Mouse (Mus musculus) embryonic facial prominence, embryonic 14.5 days (tissue): ENCODE measurements around the gene Exosc6. TPM values are rescaled to one million over a fixed set of nuclear protein-coding genes. Genes with fewer than 3 reads are reported as not detected.
A peak's percentile ranks its signal among the peaks of the same experiment; 100 is the strongest.

Experiments
- ATAC-seq: fragments of 200-750 bp; cut with Nextera tagmentation; 2 replicates; pipeline ENCODE4 v1.8.0; 2017; ENCODE audit warnings: low read depth, moderate number of reproducible peaks, moderate TSS enrichment
- DNase-seq: peaks from one replicate; pipeline ENCODE4 v3.0.0-alpha.2; 2015; ENCODE audit warnings: low spot score
- H3K27ac ChIP-seq: fragments of 300-500 bp; sonication (generic); replicated peaks from 2 replicates; pipeline ENCODE4 v1.5.1; 2014; ENCODE audit warnings: low read depth, mild to moderate bottlenecking, low read length, moderate library complexity
- H3K27me3 ChIP-seq: fragments of 300-500 bp; sonication (generic); replicated peaks from 2 replicates; pipeline ENCODE4 v1.6.1; 2014; ENCODE audit warnings: low read length; ENCODE audit not compliant: control insufficient read depth, insufficient read depth
- H3K36me3 ChIP-seq: fragments of 300-500 bp; sonication (generic); 2 replicates; pipeline ENCODE4 v1.6.1; 2014; ENCODE audit warnings: low read length, mixed read lengths; ENCODE audit not compliant: control insufficient read depth, insufficient read depth
- H3K4me1 ChIP-seq: fragments of 300-500 bp; sonication (generic); 2 replicates; pipeline ENCODE4 v1.6.1; 2014; ENCODE audit warnings: antibody characterized with exemption, low read length; ENCODE audit not compliant: control insufficient read depth, insufficient read depth
- H3K4me2 ChIP-seq: fragments of 300-500 bp; sonication (generic); 2 replicates; pipeline ENCODE4 v1.6.1; 2014; ENCODE audit warnings: low read depth, mild to moderate bottlenecking, low read length, moderate library complexity, mixed read lengths
- H3K4me3 ChIP-seq: fragments of 300-500 bp; sonication (generic); 2 replicates; pipeline ENCODE4 v1.5.1; 2014; ENCODE audit warnings: low read depth, mild to moderate bottlenecking, low read length
- H3K9ac ChIP-seq: fragments of 300-500 bp; sonication (generic); 2 replicates; pipeline ENCODE4 v1.6.1; 2014; ENCODE audit warnings: low read depth, mild to moderate bottlenecking, low read length, moderate library complexity, mixed read lengths
- H3K9me3 ChIP-seq: fragments of 300-500 bp; sonication (generic); 2 replicates; pipeline ENCODE4 v1.6.1; 2016; ENCODE audit warnings: low read length; ENCODE audit not compliant: control insufficient read depth
- WGBS: fragments of 180-500 bp; shearing (Covaris S2); extraction: QIAGEN DNeasy Blood & Tissue Kit; methylation state at CpG from one replicate; pipeline ENCODE4 v1.1.7; 2014; 5-methylcytosine and 5-hydroxymethylcytosine counted together
- polyA plus RNA-seq: library from polyadenylated mRNA; unstranded; fragments of >200 nt; fragmentation: Nextera tagmentation; extraction: Ambion mirVana; gene quantifications from 2 replicates; pipeline ENCODE4 v1.2.1, GENCODE M21; 2014

The Exosc6 gene
- polyA plus RNA-seq, 1 experiment from 2014 or later = 13.1 TPM

- WGBS = 90% methylated on average over 17 of the region's 17 CpGs
- H3K4me1 ChIP-seq = peaks cover 8% of the 10 kb centered on the region
Measured at GRCm38 (mm10) chr8:111055031-111055634, 1.0 kb upstream of the Exosc6 start.

GRCm38 (mm10) chr8:111055661-111056060 is 478 bp upstream of the Exosc6 start:
- WGBS = 69% methylated on average over 2 of the region's 2 CpGs
- peaks cover 8% of the 10 kb centered on the region for H3K4me1 ChIP-seq
- H3K4me3 ChIP-seq = peak overlapping the region; percentile 92; the same call in 1 of the 2 replicates
- no peak overlapping the region for H3K9ac ChIP-seq
- peak; percentile 2; the same call in 1 of the 2 replicates for ATAC-seq
- no peak for DNase-seq
- H3K27me3 ChIP-seq = no peaks in the 10 kb centered on the region
- no peak overlapping the region for H3K27ac ChIP-seq
- no peak overlapping the region for H3K4me2 ChIP-seq
- no peaks in the 10 kb centered on the region for H3K9me3 ChIP-seq
- peaks cover 52% of the 10 kb centered on the region for H3K36me3 ChIP-seq

More at GRCm38 (mm10) chr8:111055031-111055634, 1.0 kb upstream of the Exosc6 start:
- no peak overlapping the region for H3K27ac ChIP-seq
- no peak for ATAC-seq
- no peaks in the 10 kb centered on the region for H3K27me3 ChIP-seq
- no peak overlapping the region for H3K4me3 ChIP-seq
- H3K9me3 ChIP-seq = no peaks in the 10 kb centered on the region
- H3K4me2 ChIP-seq = no peak overlapping the region
- peaks cover 58% of the 10 kb centered on the region for H3K36me3 ChIP-seq
- DNase-seq = no peak
- no peak overlapping the region for H3K9ac ChIP-seq

- H3K4me2 ChIP-seq = peak overlapping the region; percentile 94
- peak overlapping the region; percentile 88 for H3K9ac ChIP-seq
- H3K9me3 ChIP-seq = no peaks in the 10 kb centered on the region
- H3K4me1 ChIP-seq = peaks cover 13% of the 10 kb centered on the region
- H3K27ac ChIP-seq = peak overlapping the region; percentile 81
- DNase-seq (peak; percentile 20), ATAC-seq (peak; percentile 65)
- no peaks in the 10 kb centered on the region for H3K27me3 ChIP-seq
- peaks cover 41% of the 10 kb centered on the region for H3K36me3 ChIP-seq
- peak overlapping the region; percentile 92 for H3K4me3 ChIP-seq
- WGBS = under 1% methylated on average over 24 of the region's 63 CpGs
Measured at GRCm38 (mm10) chr8:111056691-111057293, 653 bp downstream of the Exosc6 start.

GRCm38 (mm10) chr8:111058946-111059572 is 2.9 kb downstream of the Exosc6 start:
- Histone ChIP-seq H3K9me3 (no peaks in the 10 kb centered on the region), H3K4me2 (no peak overlapping the region), H3K4me3 (no peak overlapping the region), H3K4me1 (peaks cover 18% of the 10 kb centered on the region), H3K27me3 (no peaks in the 10 kb centered on the region), H3K9ac (no peak overlapping the region), H3K27ac (no peak overlapping the region), H3K36me3 (peaks cover 18% of the 10 kb centered on the region)
- no peak for ATAC-seq
- 54% methylated on average over 2 of the region's 2 CpGs for WGBS
- no peak for DNase-seq

DNA sequence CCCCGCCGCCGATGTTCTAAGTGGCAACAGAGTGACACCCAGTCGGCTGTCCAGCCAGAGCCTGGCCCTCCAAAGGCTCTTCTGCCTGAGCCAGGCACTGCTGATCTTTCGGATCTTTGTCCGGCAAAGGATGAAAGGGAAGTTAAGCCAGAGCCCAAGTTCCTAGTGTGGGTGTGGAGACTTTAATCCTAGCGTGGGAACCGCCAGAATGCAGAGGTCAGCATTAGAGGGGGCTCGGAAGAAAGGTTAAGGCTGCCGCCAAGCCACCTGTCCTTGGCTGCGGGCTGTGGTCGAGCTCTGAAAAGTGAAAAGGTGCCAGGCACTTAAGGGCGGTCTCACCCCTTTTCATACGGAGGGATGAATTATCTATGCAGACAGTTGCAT is 5.5 kb downstream of the Exosc6 start:
- DNase-seq (peak; percentile 16), ATAC-seq (no peak)
- no peaks in the 10 kb centered on the region for H3K9me3 ChIP-seq
- H3K9ac ChIP-seq = peak overlapping the region; percentile 68
- WGBS = 0% methylated on average over 14 of the region's 14 CpGs
- H3K27ac ChIP-seq = peak overlapping the region; percentile 34; the same call in 1 of the 2 replicates
- no peaks in the 10 kb centered on the region for H3K27me3 ChIP-seq
- H3K4me3 ChIP-seq = peak overlapping the region; percentile 79
- H3K4me2 ChIP-seq = peak overlapping the region; percentile 70
- H3K36me3 ChIP-seq = no peaks in the 10 kb centered on the region
- peaks cover 18% of the 10 kb centered on the region for H3K4me1 ChIP-seq

- no peaks in the 10 kb centered on the region for H3K27me3 ChIP-seq
- H3K9ac ChIP-seq = peak overlapping the region; percentile 68
- ATAC-seq (peak; percentile 94), DNase-seq (peak; percentile 91)
- no peaks in the 10 kb centered on the region for H3K9me3 ChIP-seq
- H3K4me2 ChIP-seq = peak overlapping the region; percentile 70
- no peaks in the 10 kb centered on the region for H3K36me3 ChIP-seq
- WGBS = under 1% methylated on average over 27 of the region's 27 CpGs
- H3K4me3 ChIP-seq = peak overlapping the region; percentile 79
- peak overlapping the region; percentile 61; the same call in 1 of the 2 replicates for H3K27ac ChIP-seq
- H3K4me1 ChIP-seq = peaks cover 14% of the 10 kb centered on the region
Measured at GRCm38 (mm10) chr8:111062072-111062757, 6.1 kb downstream of the Exosc6 start.

DNA sequence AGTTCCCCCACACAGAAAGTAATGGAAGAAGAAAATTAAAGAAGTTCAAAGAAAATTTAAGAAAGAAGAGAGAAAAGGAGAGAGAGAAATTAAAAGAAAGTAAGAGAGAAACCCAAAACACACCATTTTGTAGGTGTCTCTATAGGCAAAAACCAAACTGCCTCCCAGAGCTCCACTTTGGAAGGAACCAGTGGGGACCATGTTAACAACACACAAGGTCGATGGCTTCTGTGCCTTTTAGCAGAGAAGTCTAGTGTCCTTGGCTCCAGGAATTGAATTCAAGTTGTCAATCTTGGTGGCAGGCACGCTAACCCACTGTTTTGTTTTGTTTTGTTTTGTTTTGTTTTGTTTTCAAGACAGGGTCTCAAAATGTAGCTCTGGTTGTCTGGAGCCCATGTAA is 6.8 kb downstream of the Exosc6 start:
- no peaks in the 10 kb centered on the region for H3K27me3 ChIP-seq
- ATAC-seq = no peak
- WGBS = 49% methylated on average over 2 of the region's 2 CpGs
- peak overlapping the region; percentile 61; the same call in 1 of the 2 replicates for H3K27ac ChIP-seq
- peak overlapping the region; percentile 70 for H3K4me2 ChIP-seq
- 0 out of 2 replicates have a peak overlapping the region, but pooled peaks have one; percentile 30 for H3K9ac ChIP-seq
- peak overlapping the region; percentile 79 for H3K4me3 ChIP-seq
- 0 out of 2 replicates have a peak, but pooled peaks cover 10% of the 10 kb centered on the region for H3K4me1 ChIP-seq
- no peaks in the 10 kb centered on the region for H3K9me3 ChIP-seq
- no peak for DNase-seq
- no peaks in the 10 kb centered on the region for H3K36me3 ChIP-seq

DNA sequence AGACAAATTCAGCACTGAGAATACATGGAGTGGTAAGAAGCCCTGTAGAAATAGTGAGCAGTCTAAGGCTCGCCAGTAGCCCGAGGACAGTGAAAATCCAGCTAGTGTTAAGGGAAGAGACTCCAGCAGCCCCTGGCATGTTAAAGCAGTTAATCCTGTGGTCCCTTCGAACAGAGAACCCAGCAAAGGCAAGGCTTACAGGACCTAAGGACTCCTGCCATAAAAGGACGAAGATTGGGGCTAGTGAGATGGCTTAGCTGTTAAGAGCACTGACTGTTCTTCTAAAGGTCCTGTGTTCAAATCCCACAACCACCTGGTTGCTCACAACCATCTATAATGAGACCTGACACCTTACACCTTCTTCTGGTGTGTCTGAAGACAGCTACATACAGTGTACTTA is 10.2 kb downstream of the Exosc6 start:
- no peaks in the 10 kb centered on the region for H3K27me3 ChIP-seq
- 64% methylated on average over 4 of the region's 4 CpGs for WGBS
- no peak overlapping the region for H3K4me3 ChIP-seq
- H3K27ac ChIP-seq = no peak overlapping the region
- H3K36me3 ChIP-seq = no peaks in the 10 kb centered on the region
- H3K9me3 ChIP-seq = no peaks in the 10 kb centered on the region
- ATAC-seq (no peak), DNase-seq (no peak)
- H3K4me1 ChIP-seq = 0 out of 2 replicates have a peak, but pooled peaks cover 6% of the 10 kb centered on the region
- no peak overlapping the region for H3K4me2 ChIP-seq
- H3K9ac ChIP-seq = no peak overlapping the region
